Mouse (Mus musculus): ENCODE results near the gene Elovl7. TPM values are rescaled to one million over a fixed set of nuclear protein-coding genes. Genes with fewer than 3 reads are reported as not detected.
A peak's percentile ranks its signal among the peaks of the same experiment; 100 is the strongest.

The Elovl7 gene
- polyA plus RNA-seq, 1 experiment from 2014 or later = 25.2 TPM

DNA sequence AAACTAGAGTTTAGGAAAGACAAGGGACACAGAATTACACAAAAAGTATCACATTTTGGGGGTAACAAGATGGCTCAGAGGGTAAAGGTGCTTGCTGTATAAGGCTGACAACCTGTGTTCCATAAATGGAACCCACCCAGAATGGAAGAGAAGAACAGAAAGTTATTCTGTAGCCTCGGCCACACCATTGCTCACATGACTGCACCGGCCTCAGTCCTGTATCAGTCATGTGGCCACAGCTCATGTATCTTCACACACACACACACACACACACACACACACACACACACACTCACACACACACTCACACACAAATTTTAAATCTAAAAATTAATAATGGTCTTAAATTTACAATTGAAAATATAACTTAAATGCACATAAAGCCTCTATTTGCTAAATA is 6.8 kb upstream of the Elovl7 start:
- H3K9ac ChIP-seq = no peak overlapping the region
- no peaks in the 10 kb centered on the region for H3K4me1 ChIP-seq
- no peak overlapping the region for H3K4me2 ChIP-seq
- H3K36me3 ChIP-seq = no peaks in the 10 kb centered on the region
- WGBS = 80% methylated on average over 2 of the region's 2 CpGs
- ATAC-seq (ENCODE audit: insufficient read depth, low FRiP score, low read depth) = no peak
- H3K27me3 ChIP-seq (replicated peaks) = no peaks in the 10 kb centered on the region
- no peaks in the 10 kb centered on the region for H3K9me3 ChIP-seq
- H3K4me3 ChIP-seq (replicated peaks) = no peak overlapping the region
- H3K27ac ChIP-seq = no peak overlapping the region

DNA sequence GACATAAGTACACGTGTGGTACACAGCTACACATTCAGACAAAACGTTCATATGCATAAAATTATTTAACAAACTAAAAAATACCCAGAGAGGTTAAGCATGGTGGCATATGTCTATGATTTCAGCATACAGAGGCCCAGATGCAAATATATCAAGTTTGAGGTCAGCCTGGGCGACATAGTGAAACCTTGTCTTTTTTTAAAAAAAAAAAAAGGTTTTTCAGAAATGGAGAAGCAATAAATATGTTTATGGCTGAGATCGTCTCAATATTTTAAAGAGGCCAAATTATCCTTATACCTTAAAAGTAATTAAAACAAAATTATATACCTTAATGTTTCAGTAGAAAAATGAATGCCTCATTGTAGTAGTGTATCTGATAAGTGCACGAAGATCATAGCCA is 6.1 kb upstream of the Elovl7 start:
- 65% methylated on average over 5 of the region's 5 CpGs for WGBS
- Histone ChIP-seq H3K36me3 (no peaks in the 10 kb centered on the region), H3K4me3 (replicated peaks) (no peak overlapping the region), H3K27ac (no peak overlapping the region), H3K9ac (no peak overlapping the region), H3K4me2 (no peak overlapping the region), H3K4me1 (no peaks in the 10 kb centered on the region), H3K27me3 (replicated peaks) (no peaks in the 10 kb centered on the region), H3K9me3 (no peaks in the 10 kb centered on the region)
- ATAC-seq (ENCODE audit: insufficient read depth, low FRiP score, low read depth) = no peak

DNA sequence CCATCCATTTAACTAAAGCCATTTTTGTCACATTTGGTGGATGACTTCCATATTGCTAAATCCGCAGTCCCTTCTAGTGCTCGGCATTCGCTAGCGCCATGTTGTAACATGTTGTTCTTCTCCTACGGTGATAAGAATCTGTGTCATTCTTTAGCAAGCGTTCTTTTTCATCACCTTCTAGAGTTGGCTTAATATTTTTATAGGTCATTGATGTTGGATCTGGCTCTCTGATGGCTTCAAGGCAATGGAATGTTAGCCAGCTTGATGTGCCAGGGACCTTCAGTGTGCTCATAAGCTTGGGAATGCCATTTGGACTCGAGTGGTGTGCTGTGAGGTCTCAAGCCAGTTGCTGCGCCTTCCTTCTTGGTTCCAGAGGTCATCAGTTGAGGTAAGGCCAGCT is 3.2 kb upstream of the Elovl7 start:
- no peak for ATAC-seq (ENCODE audit: insufficient read depth, low FRiP score, low read depth)
- Histone ChIP-seq H3K27me3 (replicated peaks) (no peaks in the 10 kb centered on the region), H3K9me3 (no peaks in the 10 kb centered on the region), H3K36me3 (no peaks in the 10 kb centered on the region), H3K4me3 (replicated peaks) (no peak overlapping the region), H3K9ac (no peak overlapping the region), H3K27ac (no peak overlapping the region), H3K4me1 (peaks cover 6% of the 10 kb centered on the region; the same call in 1 of the 2 replicates), H3K4me2 (no peak overlapping the region)
- 90% methylated on average over 8 of the region's 8 CpGs for WGBS

DNA sequence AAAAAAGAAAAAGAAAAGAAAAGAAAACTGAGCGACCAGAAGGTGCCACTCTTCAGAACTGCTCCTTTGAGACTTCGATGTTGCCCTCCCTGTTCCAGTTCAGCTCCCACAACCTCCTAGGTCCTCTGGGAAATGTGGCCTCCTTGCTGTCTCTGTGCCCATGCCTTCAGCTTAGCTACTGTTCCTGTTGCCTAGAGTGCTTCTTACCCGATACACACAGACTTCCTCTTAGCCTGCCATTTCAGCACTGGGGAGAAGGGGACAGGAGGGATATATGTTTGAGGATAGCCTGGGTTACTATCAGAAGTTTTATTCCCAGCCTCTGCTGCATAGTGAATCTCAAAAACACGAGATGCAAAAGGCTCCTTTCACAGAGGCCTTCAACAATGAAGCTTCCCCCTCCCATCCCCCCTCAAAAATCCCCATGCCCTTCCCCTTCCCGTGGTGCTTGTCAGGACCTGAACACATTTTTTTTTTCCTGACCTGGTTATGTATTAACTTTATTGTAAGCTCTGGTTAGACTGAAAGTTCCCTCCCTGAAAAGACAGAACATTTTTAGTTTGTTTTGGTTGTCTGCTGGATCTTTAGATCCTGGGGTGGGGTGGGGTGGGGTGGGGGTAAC is 1.7 kb upstream of the Elovl7 start:
- Histone ChIP-seq H3K4me2 (no peak overlapping the region), H3K36me3 (no peaks in the 10 kb centered on the region), H3K4me1 (peaks cover 6% of the 10 kb centered on the region; the same call in 1 of the 2 replicates), H3K27me3 (replicated peaks) (no peaks in the 10 kb centered on the region), H3K9ac (no peak overlapping the region), H3K9me3 (no peaks in the 10 kb centered on the region), H3K4me3 (replicated peaks) (no peak overlapping the region), H3K27ac (peak overlapping the region; percentile 49; the same call in 1 of the 2 replicates)
- 51% methylated on average over 5 of the region's 5 CpGs for WGBS
- no peak for ATAC-seq (ENCODE audit: insufficient read depth, low FRiP score, low read depth)

DNA sequence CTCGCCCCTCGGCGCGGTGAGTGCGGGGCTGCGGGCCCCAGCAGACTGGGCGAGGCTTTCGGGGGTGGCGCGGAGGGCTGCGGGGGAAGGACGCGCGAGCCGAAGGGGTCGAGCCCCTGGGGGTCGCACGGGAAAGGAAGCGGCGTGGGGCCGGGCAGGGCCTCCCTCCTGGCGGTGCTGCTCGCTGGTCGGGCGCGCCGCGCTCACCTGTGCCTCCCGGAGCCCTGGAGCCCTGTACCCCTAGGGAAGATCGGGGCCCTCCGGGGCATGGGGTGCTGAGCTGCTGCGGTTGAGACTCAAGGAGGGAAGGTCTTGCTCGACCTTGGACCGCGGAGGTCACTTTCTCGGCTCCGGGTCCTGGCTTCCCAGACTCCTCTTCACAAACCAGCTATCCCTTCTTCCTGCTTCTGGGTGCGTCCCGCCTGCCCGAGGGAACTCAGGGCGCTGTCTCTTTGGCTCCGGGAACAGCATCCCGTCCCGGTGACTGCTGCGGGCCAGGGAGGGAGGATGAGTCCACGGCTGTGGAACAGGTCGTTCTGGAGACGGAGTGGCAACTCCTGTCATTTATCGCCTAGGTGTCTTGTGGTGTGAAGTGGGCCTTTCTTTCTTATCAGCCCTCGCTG is 392 bp downstream of the Elovl7 start:
- Histone ChIP-seq H3K27me3 (replicated peaks) (no peaks in the 10 kb centered on the region), H3K4me3 (replicated peaks) (peak overlapping the region; percentile 74), H3K36me3 (no peaks in the 10 kb centered on the region), H3K4me1 (peaks cover 6% of the 10 kb centered on the region; the same call in 1 of the 2 replicates), H3K9me3 (no peaks in the 10 kb centered on the region), H3K27ac (peak overlapping the region; percentile 51; the same call in 1 of the 2 replicates), H3K9ac (peak overlapping the region; percentile 48), H3K4me2 (peak overlapping the region; percentile 98)
- 0% methylated on average over 48 of the region's 50 CpGs for WGBS
- ATAC-seq (ENCODE audit: insufficient read depth, low FRiP score, low read depth) = peak; percentile 61

DNA sequence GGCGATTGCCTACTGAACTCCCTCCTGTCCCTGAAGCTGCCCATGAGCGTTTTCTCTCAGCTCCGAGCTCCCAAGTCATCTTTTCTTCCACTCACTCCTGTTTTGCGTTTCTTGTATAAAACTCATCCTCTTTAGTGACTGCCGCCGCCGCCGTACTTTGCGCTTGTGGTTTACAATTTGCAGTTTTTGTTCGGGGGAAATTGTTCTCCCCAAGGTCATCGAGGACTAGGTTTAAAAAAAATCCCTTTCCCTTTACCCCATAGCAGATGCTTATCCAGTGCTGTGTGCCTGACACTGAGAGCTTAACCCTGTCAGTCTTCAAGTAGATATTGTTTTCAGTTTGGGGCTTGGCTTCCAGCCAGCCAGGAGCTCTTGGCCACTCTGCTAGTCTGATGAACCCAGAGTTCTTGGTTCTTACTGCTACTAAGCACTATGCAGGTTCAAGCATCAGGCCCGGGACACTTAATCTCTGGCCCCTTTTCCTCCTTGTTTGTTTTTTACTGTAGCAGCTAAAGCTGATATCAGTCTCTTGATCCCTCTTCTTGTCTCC is 1.1 kb downstream of the Elovl7 start:
- no peaks in the 10 kb centered on the region for H3K9me3 ChIP-seq
- peaks cover 6% of the 10 kb centered on the region; the same call in 1 of the 2 replicates for H3K4me1 ChIP-seq
- WGBS = 3% methylated on average over 12 of the region's 12 CpGs
- peak overlapping the region; percentile 48; the same call in 1 of the 2 replicates for H3K9ac ChIP-seq
- H3K27ac ChIP-seq = no peak overlapping the region; the same call in 1 of the 2 replicates
- no peak for ATAC-seq (ENCODE audit: insufficient read depth, low FRiP score, low read depth)
- no peaks in the 10 kb centered on the region for H3K36me3 ChIP-seq
- peak overlapping the region; percentile 98 for H3K4me2 ChIP-seq
- H3K4me3 ChIP-seq (replicated peaks) = peak overlapping the region; percentile 74
- H3K27me3 ChIP-seq (replicated peaks) = no peaks in the 10 kb centered on the region

DNA sequence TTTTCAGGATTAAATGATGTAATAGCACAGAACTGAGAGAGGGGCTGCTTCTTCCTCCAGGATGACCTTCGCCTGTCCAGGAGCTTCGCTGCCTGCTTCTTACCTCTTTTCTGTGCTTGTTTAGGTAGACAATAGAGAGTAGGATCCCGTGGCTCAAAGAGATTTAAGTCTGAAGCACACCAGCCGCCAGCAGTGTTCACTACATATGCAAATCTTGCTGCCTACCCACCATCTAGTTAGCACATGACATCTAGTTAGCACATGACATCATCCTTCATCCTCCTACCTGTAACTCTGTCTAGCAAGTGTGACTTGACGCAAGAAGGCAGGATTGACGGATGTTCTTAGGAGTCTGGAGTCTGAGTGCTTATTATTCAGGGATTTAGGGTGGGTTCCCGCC is 5.6 kb downstream of the Elovl7 start:
- Histone ChIP-seq H3K27me3 (replicated peaks) (no peaks in the 10 kb centered on the region), H3K4me3 (replicated peaks) (no peak overlapping the region), H3K4me1 (peaks cover under 1% of the 10 kb centered on the region; the same call in 1 of the 2 replicates), H3K27ac (no peak overlapping the region), H3K9me3 (no peaks in the 10 kb centered on the region), H3K36me3 (no peaks in the 10 kb centered on the region), H3K9ac (no peak overlapping the region), H3K4me2 (no peak overlapping the region)
- WGBS = 77% methylated on average over 7 of the region's 7 CpGs
- no peak for ATAC-seq (ENCODE audit: insufficient read depth, low FRiP score, low read depth)

DNA sequence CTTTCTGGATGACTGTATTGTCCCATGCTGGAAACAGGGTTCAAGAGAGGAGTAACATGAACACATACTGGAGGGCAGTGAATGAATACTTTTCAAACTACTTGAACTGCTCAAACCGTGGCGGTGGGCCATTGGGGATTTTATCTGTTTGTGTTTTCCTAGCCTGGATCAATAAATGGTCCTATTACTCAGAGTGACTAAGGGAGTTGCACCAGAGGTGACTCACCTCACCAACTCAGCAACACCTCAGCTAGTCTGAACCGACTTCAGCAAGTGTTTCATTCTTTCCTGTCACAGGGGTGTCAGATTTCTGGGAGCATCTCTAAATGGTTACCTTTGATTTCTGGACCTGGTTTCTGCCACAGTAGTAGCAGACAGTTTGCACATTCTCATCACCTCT is 15.0 kb downstream of the Elovl7 start:
- Histone ChIP-seq H3K27me3 (replicated peaks) (no peaks in the 10 kb centered on the region), H3K4me3 (replicated peaks) (no peak overlapping the region), H3K27ac (peak overlapping the region; percentile 16; the same call in 1 of the 2 replicates), H3K4me2 (no peak overlapping the region), H3K9ac (no peak overlapping the region), H3K9me3 (no peaks in the 10 kb centered on the region), H3K36me3 (no peaks in the 10 kb centered on the region), H3K4me1 (0 out of 2 replicates have a peak, but pooled peaks cover 5% of the 10 kb centered on the region)
- ATAC-seq (ENCODE audit: insufficient read depth, low FRiP score, low read depth) = no peak
- WGBS = 60% methylated on average over 3 of the region's 3 CpGs

DNA sequence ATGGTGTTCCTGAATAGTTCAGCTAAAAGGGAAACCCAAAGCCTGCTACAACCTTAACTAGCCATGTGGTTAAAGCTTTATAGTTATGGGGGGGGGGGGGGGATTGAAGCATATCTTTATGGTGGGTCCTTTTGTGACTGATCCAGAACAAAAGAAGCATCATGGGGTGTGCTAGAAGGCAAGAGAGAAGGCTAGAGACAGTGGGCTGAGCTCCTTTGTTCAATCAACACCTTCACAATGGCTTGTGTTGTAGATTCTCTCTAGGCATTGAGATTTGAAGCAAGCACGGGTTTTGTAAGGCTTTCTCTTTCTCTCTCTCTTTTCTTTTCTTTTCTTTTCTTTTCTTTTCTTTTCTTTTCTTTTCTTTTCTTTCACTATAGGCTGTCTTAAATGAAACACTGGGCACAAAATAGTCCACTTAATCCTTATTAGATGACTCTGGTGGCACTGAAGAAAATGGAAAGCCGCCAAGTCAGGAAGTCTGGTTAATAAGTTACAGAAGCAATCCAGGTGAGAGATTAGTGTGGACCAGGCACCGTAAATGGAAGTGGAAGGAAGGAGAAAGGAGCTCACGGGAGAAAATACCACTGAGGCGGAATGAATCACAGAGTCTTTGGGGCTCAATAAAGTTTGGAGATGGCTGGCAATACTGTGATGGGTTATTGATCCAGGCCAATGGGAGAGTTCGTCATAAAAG is 15.6 kb downstream of the Elovl7 start:
- 0 out of 2 replicates have a peak, but pooled peaks cover 5% of the 10 kb centered on the region for H3K4me1 ChIP-seq
- H3K36me3 ChIP-seq = no peaks in the 10 kb centered on the region
- no peaks in the 10 kb centered on the region for H3K27me3 ChIP-seq (replicated peaks)
- 64% methylated on average over 6 of the region's 6 CpGs for WGBS
- H3K27ac ChIP-seq = peak overlapping the region; percentile 16; the same call in 1 of the 2 replicates
- ATAC-seq (ENCODE audit: insufficient read depth, low FRiP score, low read depth) = peak; percentile 43; the same call in 1 of the 2 replicates
- no peaks in the 10 kb centered on the region for H3K9me3 ChIP-seq
- no peak overlapping the region for H3K4me2 ChIP-seq
- H3K9ac ChIP-seq = no peak overlapping the region
- H3K4me3 ChIP-seq (replicated peaks) = no peak overlapping the region

DNA sequence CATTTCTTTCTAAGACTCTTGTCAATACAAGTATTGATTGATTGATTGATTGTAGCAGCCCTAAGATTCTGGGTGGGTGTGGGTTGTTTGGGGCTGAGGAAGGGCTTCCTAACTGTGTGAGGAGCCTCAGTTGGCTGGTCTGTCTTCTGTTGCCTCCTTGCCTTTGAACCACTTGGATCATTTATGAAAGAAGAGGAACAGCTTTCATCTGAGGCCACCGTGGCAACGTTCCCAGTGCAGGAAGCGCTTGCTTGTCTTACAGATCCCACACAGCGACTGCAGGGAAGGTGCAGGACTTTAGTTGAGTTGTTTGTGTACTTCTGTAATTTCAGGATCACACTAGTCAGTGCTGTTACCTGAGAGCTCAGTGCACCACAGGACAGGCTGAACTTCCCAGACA is 25.8 kb downstream of the Elovl7 start:
- Histone ChIP-seq H3K9me3 (no peaks in the 10 kb centered on the region), H3K36me3 (no peaks in the 10 kb centered on the region), H3K4me3 (replicated peaks) (no peak overlapping the region), H3K27ac (no peak overlapping the region), H3K4me1 (no peaks in the 10 kb centered on the region), H3K27me3 (replicated peaks) (no peaks in the 10 kb centered on the region), H3K4me2 (no peak overlapping the region), H3K9ac (no peak overlapping the region)
- 36% methylated on average over 4 of the region's 4 CpGs for WGBS
- no peak for ATAC-seq (ENCODE audit: insufficient read depth, low FRiP score, low read depth)

DNA sequence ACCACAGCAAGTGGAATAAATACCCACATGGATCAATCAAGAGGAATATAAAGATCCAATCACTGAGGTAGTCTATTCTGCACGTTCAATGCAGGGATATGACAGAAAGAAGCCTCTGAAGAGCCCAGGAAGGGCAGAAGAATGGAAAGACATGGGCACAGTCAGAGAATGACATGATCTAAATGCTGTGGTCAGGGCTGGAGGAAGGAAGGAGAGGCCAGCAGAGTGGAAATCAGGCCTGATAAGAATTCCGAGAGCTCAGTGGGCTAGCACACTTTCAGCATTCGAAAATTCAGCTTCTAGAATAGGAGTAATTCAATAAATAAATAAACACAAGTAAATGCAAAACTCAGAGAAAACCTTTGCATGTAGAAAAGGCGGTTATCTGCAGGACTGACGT is 27.5 kb downstream of the Elovl7 start:
- Histone ChIP-seq H3K36me3 (no peaks in the 10 kb centered on the region), H3K9me3 (no peaks in the 10 kb centered on the region), H3K27me3 (replicated peaks) (no peaks in the 10 kb centered on the region), H3K27ac (no peak overlapping the region), H3K4me3 (replicated peaks) (no peak overlapping the region), H3K9ac (no peak overlapping the region), H3K4me1 (no peaks in the 10 kb centered on the region), H3K4me2 (no peak overlapping the region)
- 71% methylated on average over 5 of the region's 5 CpGs for WGBS
- ATAC-seq (ENCODE audit: insufficient read depth, low FRiP score, low read depth) = no peak
